Mouse (Mus musculus): Measurements from ENCODE around the gene Grin3a.
A peak's percentile ranks its signal among the peaks of the same experiment; 100 is the strongest.

Gene Grin3a

GRCm38 (mm10) chr4:49845612-49845985, at the start of gene Grin3a:
Grin3a (minus strand) TSS chr4:49845744.
- DNase-seq (ENCODE audit: low spot score): peak; percentile 26

DNA sequence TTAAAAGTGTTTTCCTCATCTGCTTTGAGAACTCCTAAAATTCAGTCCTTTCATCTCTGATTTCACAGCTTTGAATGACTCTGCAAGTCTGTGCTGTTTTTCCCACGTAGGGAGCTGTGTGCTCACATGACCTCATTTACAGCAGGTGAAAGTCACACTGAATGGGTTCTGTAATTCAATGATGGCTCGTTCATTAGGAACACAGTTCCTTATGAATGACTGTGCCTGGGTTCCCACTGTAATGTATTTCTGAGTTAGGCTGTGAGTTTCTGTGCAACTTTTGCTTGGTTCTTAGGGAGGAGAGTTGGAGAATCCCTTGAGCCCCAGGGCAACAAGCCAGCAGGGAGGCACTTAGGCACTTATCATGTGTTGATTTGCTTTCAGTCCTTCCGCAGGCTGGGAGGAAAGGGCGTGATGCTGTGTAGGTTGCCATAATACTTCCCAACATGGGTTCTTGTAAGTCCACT, 46.3 kb upstream of the Grin3a start:
- DNase-seq (ENCODE audit: low spot score): no peak

DNA sequence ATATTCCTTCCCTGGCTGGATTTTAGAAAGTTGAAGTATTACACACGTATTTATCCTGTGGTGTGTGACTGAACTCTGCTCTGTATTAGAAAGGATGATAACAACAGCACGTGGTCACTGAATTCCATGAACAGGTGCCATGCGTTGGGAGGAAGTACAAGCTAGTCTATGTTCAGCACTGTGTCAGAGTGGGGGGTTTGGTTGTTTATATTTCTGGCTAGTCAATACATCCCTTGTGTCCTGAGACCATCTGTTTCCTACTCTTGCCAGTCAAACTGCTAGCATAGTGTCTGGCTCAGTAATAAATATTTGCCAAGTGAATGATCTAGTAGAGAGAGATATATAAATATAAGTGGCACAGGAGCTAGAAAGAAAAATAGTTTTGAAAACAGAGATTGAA, 31.5 kb upstream of the Grin3a start:
- DNase-seq (ENCODE audit: low spot score): no peak

DNA sequence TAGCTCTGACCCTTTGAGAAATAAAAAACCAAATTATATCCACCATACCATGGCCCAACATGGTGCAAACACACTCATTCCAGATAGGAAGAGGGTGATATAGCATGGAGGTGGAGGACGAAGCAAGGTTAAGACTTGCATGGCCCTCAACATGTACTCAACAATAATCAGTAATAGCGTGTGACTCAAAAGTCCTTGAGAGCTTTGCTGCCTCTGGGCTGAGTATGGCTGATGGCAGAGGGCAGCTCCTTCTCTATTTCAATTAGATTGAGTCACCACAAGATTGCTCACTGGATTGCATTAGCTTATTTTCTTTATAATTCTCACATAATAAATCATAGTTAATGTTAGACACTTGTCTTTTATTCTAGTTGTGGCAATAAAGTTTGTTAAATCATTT, 15.1 kb upstream of the Grin3a start:
- DNase-seq (ENCODE audit: low spot score): no peak

GRCm38 (mm10) chr4:49844828-49845611, 524 bp downstream of the Grin3a start:
- DNase-seq (ENCODE audit: low spot score): no peak

DNA sequence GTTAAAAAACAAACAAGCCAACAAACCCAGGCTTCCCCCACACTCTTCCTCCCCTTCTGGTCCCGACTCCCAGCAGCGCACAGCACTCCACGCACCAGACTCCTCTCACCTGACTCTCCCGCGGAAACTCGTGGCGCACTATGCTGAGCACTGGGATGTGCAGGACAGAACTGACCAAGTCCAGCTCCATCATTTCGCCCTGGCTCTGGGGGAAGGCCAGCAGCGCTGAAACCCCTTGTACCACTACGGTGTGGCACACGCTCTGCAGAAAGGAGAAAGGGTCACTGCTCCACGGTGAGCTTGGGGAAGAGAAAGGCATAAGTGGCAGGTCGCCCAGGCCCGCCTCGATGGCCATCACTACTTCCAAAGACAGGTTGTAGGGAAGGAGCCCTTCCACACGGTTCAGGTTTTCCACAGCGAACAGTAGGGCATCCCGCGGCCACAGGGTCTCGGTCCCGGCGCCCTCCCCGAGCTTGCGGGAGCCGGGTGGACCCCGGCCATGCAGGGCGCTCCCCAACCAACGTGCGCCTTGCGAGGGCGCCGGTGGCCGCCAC, 1.2 kb downstream of the Grin3a start:
- DNase-seq (ENCODE audit: low spot score): no peak

GRCm38 (mm10) chr4:49843787-49844186, 1.8 kb downstream of the Grin3a start:
- peak; percentile 7 for DNase-seq (ENCODE audit: low spot score)

DNA sequence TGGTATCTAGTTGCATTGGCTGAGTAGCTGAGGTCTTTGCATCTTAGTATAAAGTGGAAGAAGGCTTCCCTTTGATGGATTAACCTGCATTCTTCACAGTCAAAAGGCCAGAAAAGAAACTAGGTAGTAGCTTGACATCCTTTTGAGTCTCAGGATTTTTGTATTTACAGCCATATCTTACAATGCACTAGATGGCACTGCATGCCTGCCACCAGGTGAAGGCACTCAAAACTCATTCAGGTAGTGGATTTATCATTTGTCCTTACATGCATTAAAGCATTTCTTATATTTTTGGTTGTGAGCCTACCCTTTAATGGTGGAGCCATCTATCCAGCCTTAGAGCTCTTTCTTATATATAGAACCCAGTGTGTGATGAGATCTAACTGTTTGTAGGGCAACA, 13.5 kb downstream of the Grin3a start:
- DNase-seq (ENCODE audit: low spot score): no peak

GRCm38 (mm10) chr4:49813852-49814251, 31.7 kb downstream of the Grin3a start:
- no peak for DNase-seq (ENCODE audit: low spot score)

DNA sequence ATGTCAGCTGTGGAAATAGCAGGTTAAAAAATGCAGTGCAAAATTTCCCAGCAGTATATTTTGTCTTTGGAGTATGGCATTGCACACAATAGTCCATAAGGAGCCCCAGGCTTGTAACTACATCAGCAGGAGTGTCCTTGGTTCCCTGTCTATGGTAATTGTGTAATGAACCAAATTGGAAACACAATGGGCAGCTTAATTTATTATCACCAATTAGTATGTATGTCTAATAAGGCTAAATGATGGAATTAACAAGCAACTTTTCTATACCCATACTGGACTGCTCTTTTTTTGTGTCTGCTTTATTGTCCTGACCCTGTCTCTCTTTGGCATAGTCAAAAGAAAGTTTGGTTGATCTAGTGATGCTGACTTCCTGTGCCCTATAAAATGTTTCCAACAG, 38.8 kb downstream of the Grin3a start:
- DNase-seq (ENCODE audit: low spot score): no peak

DNA sequence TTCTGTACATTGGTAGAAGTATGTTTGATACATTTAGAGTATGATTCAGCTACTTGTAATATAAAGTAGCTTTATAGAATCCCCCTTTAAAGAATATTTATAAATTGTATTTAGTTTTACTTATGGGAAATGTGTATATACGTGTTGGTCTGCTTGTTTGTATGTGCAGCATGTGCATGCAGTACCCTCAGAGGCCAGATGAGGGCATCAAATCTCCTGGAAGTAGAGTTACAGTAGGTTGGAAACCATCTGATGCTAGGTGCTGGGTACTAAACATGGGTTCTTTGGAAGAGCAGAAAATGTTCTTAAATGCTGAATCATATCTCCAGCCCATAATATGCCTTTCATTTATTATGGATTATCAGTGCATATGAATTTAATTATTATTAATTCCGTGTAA, 46.2 kb downstream of the Grin3a start:
- no peak for DNase-seq (ENCODE audit: low spot score)

DNA sequence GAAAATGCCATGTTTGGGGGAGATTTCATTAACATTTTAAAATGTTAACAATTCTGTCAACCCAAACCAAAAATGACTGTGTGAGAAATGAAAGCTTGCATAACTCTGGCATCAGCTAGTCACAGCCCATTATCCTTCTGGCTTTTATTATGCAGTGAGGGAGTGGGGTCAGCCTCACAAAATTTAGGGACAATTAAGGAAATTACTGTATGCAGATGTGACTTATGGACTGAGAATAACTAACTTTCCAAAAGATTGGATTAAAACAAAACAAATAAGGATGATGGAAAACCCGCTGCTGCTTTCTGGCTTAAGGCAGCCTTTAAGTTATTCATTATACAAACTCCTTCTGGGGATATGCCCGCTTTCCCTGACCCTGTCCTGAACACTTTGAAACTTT, 56.6 kb downstream of the Grin3a start:
- no peak for DNase-seq (ENCODE audit: low spot score)

DNA sequence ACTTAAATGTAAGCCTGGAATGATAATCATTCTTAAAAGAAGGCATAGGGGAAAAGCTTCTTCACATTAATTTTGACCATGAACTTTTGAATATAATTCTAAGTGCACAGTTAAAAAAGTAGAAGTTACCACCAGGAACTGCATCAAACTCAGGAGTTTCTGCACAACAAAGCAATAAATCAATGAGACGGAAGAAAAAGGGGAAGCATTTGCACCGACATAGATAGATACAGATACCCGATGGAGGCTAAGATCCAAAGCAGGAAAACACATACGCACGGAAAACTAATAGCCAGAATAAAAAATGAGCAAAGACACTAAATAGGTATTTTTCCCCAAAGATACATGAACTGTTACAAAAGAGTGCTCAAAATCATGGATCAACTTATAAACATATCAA, 102.7 kb downstream of the Grin3a start:
- DNase-seq (ENCODE audit: low spot score): no peak

- DNase-seq (ENCODE audit: low spot score): no peak
Measured at GRCm38 (mm10) chr4:49741942-49742341, 103.6 kb downstream of the Grin3a start.

GRCm38 (mm10) chr4:49740796-49741766, 104.5 kb downstream of the Grin3a start:
- no peak for DNase-seq (ENCODE audit: low spot score)

GRCm38 (mm10) chr4:49739561-49739960, 106.0 kb downstream of the Grin3a start:
- DNase-seq (ENCODE audit: low spot score): no peak

- DNase-seq (ENCODE audit: low spot score): no peak
Measured at GRCm38 (mm10) chr4:49729326-49729725, 116.2 kb downstream of the Grin3a start.

GRCm38 (mm10) chr4:49723908-49724307, 121.6 kb downstream of the Grin3a start:
- no peak for DNase-seq (ENCODE audit: low spot score)

DNA sequence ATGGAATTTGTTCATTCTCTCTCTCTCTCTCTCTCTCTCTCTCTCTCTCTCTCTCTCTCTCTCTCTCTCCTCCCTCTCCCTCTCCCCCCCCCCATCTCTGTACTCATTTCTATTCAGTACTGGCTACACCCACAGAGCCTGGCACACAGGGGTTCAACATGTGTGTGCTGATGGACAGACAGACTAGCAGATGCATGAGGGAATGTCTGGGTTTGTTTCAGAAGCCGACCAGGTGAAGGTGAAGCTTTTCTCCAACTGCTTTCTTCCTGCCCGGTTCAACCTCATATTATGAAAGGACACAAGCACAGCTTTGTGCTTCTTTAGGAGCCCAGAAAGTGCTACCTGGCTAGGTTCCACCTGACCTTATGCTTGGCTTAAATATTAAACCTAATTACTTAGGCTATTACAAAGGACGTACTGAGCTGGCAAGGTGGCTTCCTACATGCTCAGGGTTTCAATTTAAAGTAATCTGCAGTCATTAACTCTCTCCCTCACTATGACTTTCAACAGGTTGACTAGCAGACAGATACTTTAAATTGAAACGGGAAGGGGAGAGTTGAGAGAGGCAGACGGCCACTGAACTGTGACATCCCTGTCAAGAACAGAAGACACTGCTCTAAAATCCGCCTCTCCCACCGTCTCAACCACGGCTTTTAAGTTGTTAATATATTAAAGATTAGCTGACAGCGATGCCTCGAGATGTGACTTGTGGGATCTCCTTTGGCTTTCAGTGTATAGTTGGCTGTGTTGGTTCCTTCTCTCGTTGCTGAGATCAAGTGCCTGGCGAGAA, 153.9 kb downstream of the Grin3a start:
- no peak for DNase-seq (ENCODE audit: low spot score)

GRCm38 (mm10) chr4:49688594-49689288, 156.8 kb downstream of the Grin3a start:
- DNase-seq (ENCODE audit: low spot score): peak; percentile 28

DNA sequence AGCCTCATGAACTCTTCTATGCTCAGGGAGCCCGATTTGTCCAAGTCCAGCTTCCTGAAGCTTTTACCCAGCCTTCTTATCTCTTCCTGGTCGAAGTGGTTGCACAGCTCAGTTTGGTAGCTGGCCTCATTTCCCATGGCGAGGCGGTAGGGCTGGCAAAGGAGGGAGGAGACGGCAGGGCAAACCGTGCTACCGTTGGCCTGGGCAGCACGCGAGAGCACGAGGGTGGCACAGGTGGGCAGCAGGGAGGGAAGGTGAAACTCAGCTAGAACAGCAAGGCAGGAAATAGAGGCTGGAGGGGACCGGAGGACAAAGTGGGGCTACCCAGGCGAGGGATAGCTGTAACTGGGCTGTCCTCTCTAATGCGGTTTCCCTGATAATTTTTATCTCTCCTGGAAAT, 163.7 kb downstream of the Grin3a start, which contains the start of gene Ppp3r2:
Gene Ppp3r2 (minus strand): TSS at position 213 of the 400 bp plus-strand sequence.
- DNase-seq (ENCODE audit: low spot score): no peak

All from yolk sac, embryonic 10.5 days (tissue).